Mouse (Mus musculus) brain, embryonic 14.5 days (tissue): Measurements from ENCODE around the gene Nufip2.

Experiments used
- CTCF ChIP-seq: fragments of 200-500 bp; IDR thresholded peaks from 2 replicates; pipeline ENCODE4 v1.5.1; 2012; ENCODE audit warnings: inconsistent platforms, mild to moderate bottlenecking, moderate library complexity, borderline replicate concordance; ENCODE audit not compliant: insufficient read depth, insufficient read length; ENCODE audit errors: extremely low read depth
- POLR2A ChIP-seq: fragments of 200-500 bp; IDR thresholded peaks from 2 replicates; pipeline ENCODE4 v1.6.1; 2012; ENCODE audit warnings: mild to moderate bottlenecking, inconsistent platforms, borderline replicate concordance; ENCODE audit not compliant: poor library complexity, insufficient read depth, insufficient read length, severe bottlenecking; ENCODE audit errors: extremely low read depth

DNA sequence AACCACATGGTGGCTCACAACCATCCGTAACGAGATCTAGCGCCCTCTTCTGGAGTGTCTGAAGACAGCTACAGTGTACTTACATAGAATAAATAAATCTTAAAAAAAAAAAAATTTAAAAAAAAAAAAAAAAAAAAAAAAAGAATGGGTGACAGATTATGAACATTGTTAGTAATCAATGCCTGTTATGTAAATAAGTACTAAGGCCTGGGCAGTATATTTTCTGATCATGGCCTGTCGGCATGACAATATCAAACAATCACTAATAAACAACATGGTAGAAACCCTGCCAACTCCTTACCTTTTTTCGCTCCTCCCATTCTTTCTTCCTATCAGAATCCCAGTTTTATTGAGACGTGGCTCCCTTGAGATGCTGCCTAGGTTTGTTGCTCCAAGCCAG lies 33.5 kb upstream of the Nufip2 start:
- TF ChIP-seq POLR2A (no peak), CTCF (no peak)
